Mouse (Mus musculus) midbrain, embryonic 11.5 days (tissue): ENCODE data around the gene Nr2e1. TPM values are rescaled to one million over a fixed set of nuclear protein-coding genes. Genes with fewer than 3 reads are reported as not detected.

Experiments used
- ATAC-seq: fragments of 200-750 bp; cut with Nextera tagmentation; 2 replicates; pipeline ENCODE4 v1.8.0; 2017; ENCODE audit warnings: moderate TSS enrichment, moderate library complexity; ENCODE audit not compliant: low FRiP score
- DNase-seq: peaks from one replicate; pipeline ENCODE4 v3.0.0; 2015; ENCODE audit warnings: low spot score; ENCODE audit errors: missing footprints
- H3K27ac ChIP-seq: fragments of 300-500 bp; sonication (generic); 2 replicates; pipeline ENCODE4 v1.5.1; 2014; ENCODE audit warnings: low read depth, low read length
- H3K27me3 ChIP-seq: fragments of 300-500 bp; sonication (generic); 2 replicates; pipeline ENCODE4 v1.6.1; 2014; ENCODE audit warnings: mild to moderate bottlenecking, low read length, moderate library complexity, mixed read lengths; ENCODE audit not compliant: control insufficient read depth, insufficient read depth
- H3K36me3 ChIP-seq: fragments of 300-500 bp; sonication (generic); 2 replicates; pipeline ENCODE4 v1.6.1; 2014; ENCODE audit warnings: mild to moderate bottlenecking, low read length, moderate library complexity, mixed read lengths; ENCODE audit not compliant: control insufficient read depth, insufficient read depth
- H3K4me1 ChIP-seq: fragments of 300-500 bp; sonication (generic); 2 replicates; pipeline ENCODE4 v1.6.1; 2014; ENCODE audit warnings: low read length; ENCODE audit not compliant: control insufficient read depth, insufficient read depth
- H3K4me2 ChIP-seq: fragments of 300-500 bp; sonication (generic); 2 replicates; pipeline ENCODE4 v1.6.1; 2014; ENCODE audit warnings: mild to moderate bottlenecking, moderate library complexity
- H3K4me3 ChIP-seq: fragments of 300-500 bp; sonication (generic); 2 replicates; pipeline ENCODE4 v1.5.1; 2014; ENCODE audit warnings: low read depth, low read length
- H3K9ac ChIP-seq: fragments of 300-500 bp; sonication (generic); 2 replicates; pipeline ENCODE4 v1.6.1; 2014; ENCODE audit warnings: low read length
- H3K9me3 ChIP-seq: fragments of 300-500 bp; sonication (generic); 2 replicates; pipeline ENCODE4 v1.6.1; 2016; ENCODE audit warnings: low read length; ENCODE audit not compliant: control insufficient read depth
- WGBS: fragments of 180-500 bp; shearing (Covaris S2); extraction: QIAGEN DNeasy Blood & Tissue Kit; methylation state at CpG from one replicate; pipeline ENCODE4 v1.1.7; 2014; 5-methylcytosine and 5-hydroxymethylcytosine counted together
- polyA plus RNA-seq: library from polyadenylated mRNA; unstranded; fragments of >200 nt; fragmentation: Nextera tagmentation; extraction: Ambion mirVana; gene quantifications from 2 replicates; pipeline ENCODE4 v1.2.1, GENCODE M21; 2014

Nr2e1 gene
- polyA plus RNA-seq, 1 experiment from 2014 or later = 32.6 TPM

DNA sequence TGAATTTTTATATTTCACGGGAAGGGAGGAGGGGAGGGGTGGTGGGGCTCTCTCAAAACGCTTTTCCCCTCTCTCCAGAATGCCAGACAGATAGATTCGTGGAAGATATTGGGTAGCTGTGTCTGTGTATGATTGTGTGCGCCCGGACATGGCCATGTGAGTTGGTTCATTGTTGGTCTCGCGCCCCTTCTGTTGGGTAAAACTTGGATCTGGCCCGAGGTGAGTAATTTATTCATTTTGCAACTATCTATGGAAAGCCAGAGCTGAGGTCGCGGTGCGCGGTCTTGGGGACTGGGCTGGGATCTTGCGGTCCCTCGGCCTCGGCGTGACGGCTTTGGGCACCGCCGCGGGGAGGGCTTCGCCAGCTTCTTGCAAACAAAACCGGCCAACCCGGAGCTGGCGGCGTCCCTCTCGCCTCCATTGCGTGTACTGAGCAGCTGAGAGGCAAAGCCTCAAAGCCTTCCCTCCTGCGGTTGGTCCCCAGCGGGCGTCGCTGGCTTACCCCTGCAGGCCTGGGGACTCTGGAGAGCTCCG is 537 bp upstream of the Nr2e1 start:
- DNase-seq = no peak

GRCm38 (mm10) chr10:42582566-42583110 is 794 bp downstream of the Nr2e1 start:
- no peak for ATAC-seq
- no peaks in the 10 kb centered on the region for H3K36me3 ChIP-seq
- H3K4me1 ChIP-seq = peaks cover 42% of the 10 kb centered on the region
- peak overlapping the region; percentile 61 for H3K4me3 ChIP-seq
- peak overlapping the region; percentile 72 for H3K4me2 ChIP-seq
- peak overlapping the region; percentile 85 for H3K9ac ChIP-seq
- under 1% methylated on average over 44 of the region's 44 CpGs for WGBS
- H3K27me3 ChIP-seq = peaks cover 74% of the 10 kb centered on the region
- no peaks in the 10 kb centered on the region for H3K9me3 ChIP-seq
- peak; percentile 96 for DNase-seq
- H3K27ac ChIP-seq = peak overlapping the region; percentile 61; the same call in 1 of the 2 replicates

More for the DNA sequence above, 537 bp upstream of the Nr2e1 start:
- under 1% methylated on average over 32 of the region's 32 CpGs for WGBS
- Histone ChIP-seq H3K27me3 (peaks cover 83% of the 10 kb centered on the region), H3K9ac (peak overlapping the region; percentile 85), H3K36me3 (no peaks in the 10 kb centered on the region), H3K4me1 (peaks cover 43% of the 10 kb centered on the region), H3K4me3 (peak overlapping the region; percentile 61), H3K4me2 (peak overlapping the region; percentile 72), H3K27ac (peak overlapping the region; percentile 48; the same call in 1 of the 2 replicates), H3K9me3 (no peaks in the 10 kb centered on the region)
- peak; percentile 15; the same call in 1 of the 2 replicates for ATAC-seq

GRCm38 (mm10) chr10:42581694-42582565 is 1.5 kb downstream of the Nr2e1 start:
- peak overlapping the region; percentile 85 for H3K9ac ChIP-seq
- H3K4me2 ChIP-seq = peak overlapping the region; percentile 72

GRCm38 (mm10) chr10:42580951-42581277 is 2.5 kb downstream of the Nr2e1 start:
- Histone ChIP-seq H3K4me1 (peaks cover 40% of the 10 kb centered on the region), H3K4me2 (peak overlapping the region; percentile 72)

More at GRCm38 (mm10) chr10:42581694-42582565, 1.5 kb downstream of the Nr2e1 start:
- Histone ChIP-seq H3K4me3 (peak overlapping the region; percentile 61), H3K27me3 (peaks cover 75% of the 10 kb centered on the region), H3K27ac (peak overlapping the region; percentile 61), H3K36me3 (no peaks in the 10 kb centered on the region), H3K9me3 (no peaks in the 10 kb centered on the region), H3K4me1 (peaks cover 40% of the 10 kb centered on the region)
- WGBS = under 1% methylated on average over 45 of the region's 45 CpGs
- ATAC-seq (no peak), DNase-seq (peak; percentile 98)

DNA sequence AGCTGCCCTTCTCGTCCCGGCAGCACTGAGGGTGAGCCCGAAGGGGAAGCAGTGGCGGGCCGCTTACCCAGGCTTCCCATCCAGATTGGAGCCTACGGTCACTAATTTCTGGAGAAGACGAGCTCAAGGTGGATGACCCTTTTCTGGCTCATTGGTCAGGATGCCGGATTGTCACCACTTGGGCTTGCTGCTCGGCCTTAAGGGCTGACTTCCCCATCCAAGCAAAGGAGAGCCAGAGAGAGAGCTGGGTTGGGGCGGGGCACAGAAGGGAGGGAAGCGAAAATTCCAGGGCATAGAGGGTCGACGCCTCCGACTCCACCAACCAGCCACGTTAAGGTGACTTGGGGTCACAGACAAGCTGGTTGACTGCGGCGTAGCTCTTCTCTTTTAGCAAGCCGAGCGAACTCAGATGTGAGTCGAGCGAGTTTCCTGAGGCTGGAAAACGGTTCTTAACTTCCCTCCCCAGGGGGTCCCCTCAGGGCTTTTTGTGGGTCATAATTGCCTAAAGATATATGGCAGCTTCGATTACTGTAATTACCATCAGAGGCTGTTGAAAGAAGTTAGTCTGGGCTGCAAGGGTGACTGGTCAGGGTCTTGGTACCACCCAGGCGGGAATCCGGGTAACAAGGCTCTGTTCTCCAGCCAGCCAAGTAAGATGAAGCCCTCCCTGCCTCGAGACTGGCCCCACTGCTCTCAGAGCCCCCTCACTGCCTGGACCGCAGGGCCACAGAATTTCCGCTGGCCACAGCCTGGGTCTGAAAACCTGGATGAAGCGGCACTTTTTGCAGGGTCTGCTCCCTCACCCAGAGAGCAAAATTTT is 3.1 kb downstream of the Nr2e1 start:
- peak overlapping the region; percentile 21; the same call in 1 of the 2 replicates for H3K27ac ChIP-seq
- H3K9ac ChIP-seq = peak overlapping the region; percentile 59
- DNase-seq = peak; percentile 96
- H3K27me3 ChIP-seq = peaks cover 74% of the 10 kb centered on the region
- H3K36me3 ChIP-seq = no peaks in the 10 kb centered on the region
- ATAC-seq = no peak
- peak overlapping the region; percentile 72 for H3K4me2 ChIP-seq
- peak overlapping the region; percentile 61 for H3K4me3 ChIP-seq
- WGBS = 1% methylated on average over 29 of the region's 29 CpGs
- H3K9me3 ChIP-seq = no peaks in the 10 kb centered on the region
- H3K4me1 ChIP-seq = peaks cover 38% of the 10 kb centered on the region

More at GRCm38 (mm10) chr10:42580951-42581277, 2.5 kb downstream of the Nr2e1 start:
- H3K36me3 ChIP-seq = no peaks in the 10 kb centered on the region
- 0 out of 2 replicates have a peak overlapping the region, but pooled peaks have one; percentile 9 for H3K27ac ChIP-seq
- DNase-seq = peak; percentile 94
- no peak for ATAC-seq
- peaks cover 74% of the 10 kb centered on the region for H3K27me3 ChIP-seq
- under 1% methylated on average over 7 of the region's 7 CpGs for WGBS
- no peaks in the 10 kb centered on the region for H3K9me3 ChIP-seq
- H3K9ac ChIP-seq = peak overlapping the region; percentile 59
- peak overlapping the region; percentile 61 for H3K4me3 ChIP-seq

- under 1% methylated on average over 41 of the region's 41 CpGs for WGBS
- H3K27ac ChIP-seq = peak overlapping the region; percentile 21; the same call in 1 of the 2 replicates
- H3K9ac ChIP-seq = peak overlapping the region; percentile 59
- no peaks in the 10 kb centered on the region for H3K9me3 ChIP-seq
- DNase-seq (peak; percentile 97), ATAC-seq (peak; percentile 49)
- H3K4me1 ChIP-seq = peaks cover 31% of the 10 kb centered on the region
- no peaks in the 10 kb centered on the region for H3K36me3 ChIP-seq
- H3K4me3 ChIP-seq = peak overlapping the region; percentile 61
- H3K27me3 ChIP-seq = peaks cover 74% of the 10 kb centered on the region
- H3K4me2 ChIP-seq = peak overlapping the region; percentile 72
Observed at GRCm38 (mm10) chr10:42579475-42580130, 3.8 kb downstream of the Nr2e1 start.

DNA sequence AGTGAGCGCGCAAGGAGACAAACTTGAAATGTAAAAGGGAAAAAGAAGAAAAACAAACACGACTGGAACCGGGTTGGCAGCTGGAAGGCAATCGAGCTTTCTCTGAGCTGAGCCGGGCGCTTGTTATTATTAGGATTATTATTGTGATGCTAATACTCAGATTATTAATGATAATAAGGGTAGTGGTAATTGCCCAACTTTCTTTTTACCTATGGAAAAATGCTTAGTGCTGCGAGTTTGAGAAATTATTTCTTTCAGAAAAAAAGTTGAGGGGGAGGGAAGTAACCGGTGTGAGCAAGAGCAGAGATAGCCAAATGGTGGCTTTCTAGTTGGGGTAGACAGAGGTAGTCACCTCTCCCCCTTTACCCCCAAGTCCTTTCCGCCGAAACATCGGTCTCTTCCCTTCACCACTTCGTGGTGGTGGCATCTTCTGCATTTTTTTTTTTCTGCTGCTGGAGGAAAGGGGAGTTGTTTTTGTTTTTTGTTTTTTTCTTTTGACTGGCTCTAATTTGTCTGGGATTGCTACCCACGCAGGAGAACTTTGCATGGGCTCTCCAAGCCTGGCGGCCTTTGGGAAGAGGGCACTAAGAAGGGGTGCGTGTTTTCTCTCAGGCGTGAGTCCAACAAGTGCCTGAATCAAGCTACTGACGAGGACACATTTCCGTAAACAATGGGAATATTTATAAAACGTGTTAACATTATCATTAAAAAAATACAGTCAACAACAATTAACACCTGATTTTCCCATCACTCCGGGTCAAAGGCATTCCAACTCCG is 4.5 kb downstream of the Nr2e1 start:
- ATAC-seq (no peak), DNase-seq (peak; percentile 93)
- WGBS = under 1% methylated on average over 22 of the region's 22 CpGs
- H3K4me2 ChIP-seq = peak overlapping the region; percentile 72
- peaks cover 28% of the 10 kb centered on the region for H3K4me1 ChIP-seq
- peak overlapping the region; percentile 59 for H3K9ac ChIP-seq
- no peaks in the 10 kb centered on the region for H3K36me3 ChIP-seq
- peaks cover 78% of the 10 kb centered on the region for H3K27me3 ChIP-seq
- H3K4me3 ChIP-seq = peak overlapping the region; percentile 61
- H3K27ac ChIP-seq = no peak overlapping the region; the same call in 1 of the 2 replicates
- no peaks in the 10 kb centered on the region for H3K9me3 ChIP-seq
